Mouse (Mus musculus): ENCODE data around the gene Faah. TPM values are rescaled to one million over a fixed set of nuclear protein-coding genes. Genes with fewer than 3 reads are reported as not detected.

Gene Faah
- total and polyA plus RNA-seq, 3 experiments: 0.46 to 1.7 (median 1.4) TPM

- H3K9me3 ChIP-seq (replicated peaks): no peaks in the 10 kb centered on the region; the same call in 1 of the 2 replicates
- peaks cover 12% of the 10 kb centered on the region for H3K4me1 ChIP-seq (ENCODE audit: insufficient read depth, low read depth, low read length)
- no peaks in the 10 kb centered on the region for H3K36me3 ChIP-seq (replicated peaks)
- H3K27me3 ChIP-seq (ENCODE audit: insufficient read depth, low read length): peaks cover 46% of the 10 kb centered on the region
- no peak for ATAC-seq (ENCODE audit: extremely low read depth, insufficient number of reproducible peaks, low FRiP score, poor library complexity, severe bottlenecking)
- no peak overlapping the region for H3K4me3 ChIP-seq (ENCODE audit: low read depth, low read length)
- DNase-seq (ENCODE audit: low spot score): no peak
- TF ChIP-seq TAL1 (conservative IDR thresholded peaks at IDR 0.05; ENCODE audit: low read depth, low read length): no peak
- TF ChIP-seq POLR2AphosphoS5 (IDR thresholded peaks at IDR 0.05; ENCODE audit: insufficient replicate concordance, low read depth, low read length): no peak
- no peak for TF ChIP-seq GATA2 (IDR thresholded peaks at IDR 0.05; ENCODE audit: borderline replicate concordance, low read depth, low read length)
- no peak for TF ChIP-seq GATA1 (IDR thresholded peaks at IDR 0.05; ENCODE audit: borderline replicate concordance, low read length)
- no peak for TF ChIP-seq CTCF (IDR thresholded peaks at IDR 0.05; ENCODE audit: low read depth, low read length)
Measured at GRCm38 (mm10) chr4:116015996-116016395, 1.7 kb downstream of the Faah start.

DNA sequence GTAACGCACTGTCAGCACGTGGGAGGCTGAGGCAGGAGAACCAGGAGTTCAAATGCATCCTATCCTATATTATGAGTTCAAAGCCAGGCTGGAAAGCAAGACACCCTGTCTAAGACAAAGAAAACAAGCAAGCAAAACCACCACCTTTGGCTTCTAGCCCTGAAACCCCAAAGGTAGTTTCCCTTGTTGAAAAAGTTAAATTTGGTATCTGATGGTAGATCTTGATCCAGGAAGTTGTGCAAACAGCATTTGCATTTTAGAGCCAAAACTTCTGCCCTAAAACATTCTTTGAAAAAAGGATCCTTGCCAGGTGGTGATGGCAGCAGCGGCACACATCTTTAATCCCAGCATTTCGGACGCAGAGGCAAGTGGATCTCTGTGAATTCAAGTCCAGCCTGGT, 2.2 kb downstream of the Faah start:
- Histone ChIP-seq H3K4me3 (ENCODE audit: low read depth, low read length) (no peak overlapping the region), H3K27me3 (ENCODE audit: insufficient read depth, low read length) (peaks cover 49% of the 10 kb centered on the region), H3K4me1 (ENCODE audit: insufficient read depth, low read depth, low read length) (peaks cover 12% of the 10 kb centered on the region), H3K36me3 (replicated peaks) (no peaks in the 10 kb centered on the region), H3K9me3 (replicated peaks) (no peaks in the 10 kb centered on the region; the same call in 1 of the 2 replicates)
- TF ChIP-seq GATA1 (IDR thresholded peaks at IDR 0.05; ENCODE audit: borderline replicate concordance, low read length) (no peak), POLR2AphosphoS5 (IDR thresholded peaks at IDR 0.05; ENCODE audit: insufficient replicate concordance, low read depth, low read length) (no peak), CTCF (IDR thresholded peaks at IDR 0.05; ENCODE audit: low read depth, low read length) (no peak), TAL1 (conservative IDR thresholded peaks at IDR 0.05; ENCODE audit: low read depth, low read length) (no peak), GATA2 (IDR thresholded peaks at IDR 0.05; ENCODE audit: borderline replicate concordance, low read depth, low read length) (no peak)
- DNase-seq (ENCODE audit: low spot score): no peak
- ATAC-seq (ENCODE audit: extremely low read depth, insufficient number of reproducible peaks, low FRiP score, poor library complexity, severe bottlenecking): no peak

GRCm38 (mm10) chr4:116010186-116010585, 7.5 kb downstream of the Faah start:
- ATAC-seq (ENCODE audit: extremely low read depth, insufficient number of reproducible peaks, low FRiP score, poor library complexity, severe bottlenecking) (no peak), DNase-seq (ENCODE audit: low spot score) (no peak)

DNA sequence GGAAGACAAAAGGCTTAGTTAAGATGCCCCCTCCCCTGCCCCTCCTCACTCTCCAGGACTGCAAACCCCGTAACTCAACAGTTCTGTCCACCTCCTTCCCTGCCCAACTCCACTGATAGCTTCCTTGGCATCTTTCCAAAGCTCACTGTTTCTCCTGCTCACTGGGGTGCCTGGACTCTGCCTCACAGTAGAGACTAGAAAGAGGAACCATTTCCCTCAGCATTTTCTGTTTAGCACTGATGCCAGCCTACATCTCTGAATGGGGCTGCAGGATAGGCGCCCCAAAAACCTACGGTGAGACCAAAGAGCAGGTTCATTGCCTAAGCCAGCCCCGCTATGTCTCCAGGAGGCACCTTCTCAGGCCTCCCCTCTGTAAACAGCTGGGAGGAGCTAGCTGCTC, 16.5 kb downstream of the Faah start:
- no peak for ATAC-seq (ENCODE audit: extremely low read depth, insufficient number of reproducible peaks, low FRiP score, poor library complexity, severe bottlenecking)
- no peaks in the 10 kb centered on the region for H3K9me3 ChIP-seq (replicated peaks)
- H3K27me3 ChIP-seq (ENCODE audit: insufficient read depth, low read length): peaks cover 47% of the 10 kb centered on the region
- no peak overlapping the region for H3K4me3 ChIP-seq (ENCODE audit: low read depth, low read length)
- H3K36me3 ChIP-seq (replicated peaks): no peaks in the 10 kb centered on the region
- no peak for DNase-seq (ENCODE audit: low spot score)
- TF ChIP-seq CTCF (IDR thresholded peaks at IDR 0.05; ENCODE audit: low read depth, low read length) (no peak), GATA1 (IDR thresholded peaks at IDR 0.05; ENCODE audit: borderline replicate concordance, low read length) (no peak)
- no peaks in the 10 kb centered on the region; the same call in 1 of the 2 replicates for H3K4me1 ChIP-seq (ENCODE audit: insufficient read depth, low read depth, low read length)

More at GRCm38 (mm10) chr4:116010186-116010585, 7.5 kb downstream of the Faah start:
- H3K36me3 ChIP-seq (replicated peaks): no peaks in the 10 kb centered on the region
- H3K9me3 ChIP-seq (replicated peaks): no peaks in the 10 kb centered on the region
- H3K4me1 ChIP-seq (ENCODE audit: insufficient read depth, low read depth, low read length): no peaks in the 10 kb centered on the region; the same call in 1 of the 2 replicates
- TF ChIP-seq CTCF (IDR thresholded peaks at IDR 0.05; ENCODE audit: low read depth, low read length) (no peak), TAL1 (conservative IDR thresholded peaks at IDR 0.05; ENCODE audit: low read depth, low read length) (no peak), GATA1 (IDR thresholded peaks at IDR 0.05; ENCODE audit: borderline replicate concordance, low read length) (no peak), POLR2AphosphoS5 (IDR thresholded peaks at IDR 0.05; ENCODE audit: insufficient replicate concordance, low read depth, low read length) (no peak), GATA2 (IDR thresholded peaks at IDR 0.05; ENCODE audit: borderline replicate concordance, low read depth, low read length) (no peak)
- peaks cover 19% of the 10 kb centered on the region for H3K27me3 ChIP-seq (ENCODE audit: insufficient read depth, low read length)
- H3K4me3 ChIP-seq (ENCODE audit: low read depth, low read length): no peak overlapping the region

DNA sequence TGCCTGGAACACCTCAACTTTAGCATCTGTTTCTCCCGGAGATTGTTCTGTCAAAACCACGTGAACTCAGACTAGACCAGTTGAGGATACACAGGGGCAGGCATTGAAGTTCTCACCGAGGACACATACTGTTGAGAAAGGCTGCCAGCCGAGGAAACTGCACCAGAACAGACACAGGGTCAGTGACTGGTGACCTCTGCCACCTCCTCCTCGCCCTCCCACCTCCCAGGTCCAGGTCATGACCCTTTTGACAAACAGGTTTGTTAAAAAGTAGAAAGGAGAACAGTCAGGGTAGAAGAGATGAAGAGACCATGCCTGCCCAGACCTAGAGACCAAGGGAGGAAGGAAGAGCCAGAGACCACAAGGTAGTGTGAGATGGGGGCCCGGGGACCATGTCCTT, 17.1 kb downstream of the Faah start:
- no peak for DNase-seq (ENCODE audit: low spot score)
- Histone ChIP-seq H3K4me1 (ENCODE audit: insufficient read depth, low read depth, low read length) (no peaks in the 10 kb centered on the region; the same call in 1 of the 2 replicates), H3K27me3 (ENCODE audit: insufficient read depth, low read length) (peaks cover 45% of the 10 kb centered on the region), H3K4me3 (ENCODE audit: low read depth, low read length) (no peak overlapping the region), H3K9me3 (replicated peaks) (no peaks in the 10 kb centered on the region), H3K36me3 (replicated peaks) (no peaks in the 10 kb centered on the region)
- no peak for ATAC-seq (ENCODE audit: extremely low read depth, insufficient number of reproducible peaks, low FRiP score, poor library complexity, severe bottlenecking)
- TF ChIP-seq TAL1 (conservative IDR thresholded peaks at IDR 0.05; ENCODE audit: low read depth, low read length) (no peak), CTCF (IDR thresholded peaks at IDR 0.05; ENCODE audit: low read depth, low read length) (no peak), POLR2AphosphoS5 (IDR thresholded peaks at IDR 0.05; ENCODE audit: insufficient replicate concordance, low read depth, low read length) (no peak), GATA2 (IDR thresholded peaks at IDR 0.05; ENCODE audit: borderline replicate concordance, low read depth, low read length) (no peak), GATA1 (IDR thresholded peaks at IDR 0.05; ENCODE audit: borderline replicate concordance, low read length) (no peak)

GRCm38 (mm10) chr4:115996729-115997128, 21.0 kb downstream of the Faah start:
- TF ChIP-seq CTCF (IDR thresholded peaks at IDR 0.05; ENCODE audit: low read depth, low read length) (no peak), POLR2AphosphoS5 (IDR thresholded peaks at IDR 0.05; ENCODE audit: insufficient replicate concordance, low read depth, low read length) (no peak), TAL1 (conservative IDR thresholded peaks at IDR 0.05; ENCODE audit: low read depth, low read length) (no peak), GATA2 (IDR thresholded peaks at IDR 0.05; ENCODE audit: borderline replicate concordance, low read depth, low read length) (no peak), GATA1 (IDR thresholded peaks at IDR 0.05; ENCODE audit: borderline replicate concordance, low read length) (no peak)
- no peak for ATAC-seq (ENCODE audit: extremely low read depth, insufficient number of reproducible peaks, low FRiP score, poor library complexity, severe bottlenecking)
- H3K27me3 ChIP-seq (ENCODE audit: insufficient read depth, low read length): peaks cover 42% of the 10 kb centered on the region

More at GRCm38 (mm10) chr4:115996729-115997128, 21.0 kb downstream of the Faah start:
- Histone ChIP-seq H3K36me3 (replicated peaks) (no peaks in the 10 kb centered on the region), H3K9me3 (replicated peaks) (no peaks in the 10 kb centered on the region), H3K4me3 (ENCODE audit: low read depth, low read length) (no peak overlapping the region), H3K4me1 (ENCODE audit: insufficient read depth, low read depth, low read length) (no peaks in the 10 kb centered on the region)
- DNase-seq (ENCODE audit: low spot score): no peak

All from G1E (cell line).